ENCODE assay signal across 8 mouse cellular contexts in genomic region chr14:93009147-93010064, GRCm38 (mm10).
DNase-seq lines count a peak whose midpoint lies in the region; ATAC-seq and TF ChIP-seq lines count a peak whose summit lies in the region.

No protein-coding gene starts in this region.

- no peak overlapping the region for H3K9ac ChIP-seq in limb, embryonic 14.5 days (ENCODE audit: low read depth, low read length, severe bottlenecking)
- H3K9ac ChIP-seq in forebrain, embryonic 16.5 days (replicated peaks; ENCODE audit: low read depth, low read length) = no peak overlapping the region

- peak; percentile 22 for DNase-seq in limb, embryonic 14.5 days (ENCODE audit: low spot score)
- DNase-seq in limb, embryonic 10.5 days (ENCODE audit: low spot score) = no peak
- peak; percentile 50 to 62 for DNase-seq in left cerebral cortex, postnatal 14 days (ENCODE audit: low spot score in 2 of 2)
- peak; percentile 2 to 10 for DNase-seq in right cerebral cortex, postnatal 36 days (ENCODE audit: low spot score in 2 of 2)
- DNase-seq in thymus, postnatal 0 days (ENCODE audit: low spot score) = no peak
- DNase-seq in thymus, adult 2 months = no peak
- DNase-seq in thymus, postnatal 14 days = no peak

- H3K4me2 ChIP-seq in limb, embryonic 14.5 days (replicated peaks; ENCODE audit: low read depth, low read length, severe bottlenecking) = no peak overlapping the region
- no peak overlapping the region for H3K4me2 ChIP-seq in forebrain, embryonic 16.5 days (ENCODE audit: low read length)

- TF ChIP-seq POLR2A in limb, embryonic 14.5 days (IDR thresholded peaks at IDR 0.05; ENCODE audit: borderline replicate concordance, extremely low read depth, insufficient read depth, insufficient read length) = no peak
- no peak for TF ChIP-seq POLR2A in thymus, adult 2 months (IDR thresholded peaks at IDR 0.05; ENCODE audit: control insufficient read depth, extremely low read depth, insufficient read depth, low read length, poor library complexity)

- no peaks in the 10 kb centered on the region for H3K36me3 ChIP-seq in limb, embryonic 14.5 days (ENCODE audit: control insufficient read depth, insufficient read depth, low read length)
- H3K36me3 ChIP-seq in limb, embryonic 10.5 days = no peaks in the 10 kb centered on the region
- H3K36me3 ChIP-seq in forebrain, embryonic 16.5 days (ENCODE audit: control insufficient read depth, insufficient read depth) = no peaks in the 10 kb centered on the region
- H3K36me3 ChIP-seq in thymus, adult 2 months (ENCODE audit: control insufficient read depth, insufficient read depth, low read length) = no peaks in the 10 kb centered on the region

- 63% methylated on average over 5 of the region's 5 CpGs for WGBS in limb, embryonic 14.5 days
- 89% methylated on average over 5 of the region's 5 CpGs for WGBS in limb, embryonic 10.5 days
- 6% methylated on average over 5 of the region's 5 CpGs for WGBS in forebrain, embryonic 16.5 days
- WGBS in thymus, adult 2 months = 84% methylated on average over 5 of the region's 5 CpGs

- TF ChIP-seq CTCF in thymus, adult 2 months (IDR thresholded peaks at IDR 0.05; ENCODE audit: borderline replicate concordance, control insufficient read depth, extremely low read depth, insufficient read depth, low read length, poor library complexity) = no peak

- no peaks in the 10 kb centered on the region for H3K4me1 ChIP-seq in limb, embryonic 14.5 days (ENCODE audit: control insufficient read depth, insufficient read depth, low read length)
- H3K4me1 ChIP-seq in limb, embryonic 10.5 days = no peaks in the 10 kb centered on the region
- 0 out of 2 replicates have a peak, but pooled peaks cover 6% of the 10 kb centered on the region for H3K4me1 ChIP-seq in forebrain, embryonic 16.5 days (replicated peaks; ENCODE audit: control insufficient read depth, insufficient read depth, low read length)
- H3K4me1 ChIP-seq in thymus, adult 2 months (replicated peaks; ENCODE audit: control insufficient read depth, insufficient read depth, low read length) = no peaks in the 10 kb centered on the region

- no peak overlapping the region for H3K27ac ChIP-seq in limb, embryonic 14.5 days (replicated peaks; ENCODE audit: low read depth, low read length)
- no peak overlapping the region for H3K27ac ChIP-seq in limb, embryonic 10.5 days
- H3K27ac ChIP-seq in forebrain, embryonic 16.5 days (ENCODE audit: low read length) = no peak overlapping the region
- no peak overlapping the region for H3K27ac ChIP-seq in thymus, adult 2 months (ENCODE audit: control insufficient read depth, insufficient read depth, low read length)

- H3K27me3 ChIP-seq in limb, embryonic 14.5 days (ENCODE audit: control insufficient read depth, insufficient read depth, low read length) = no peaks in the 10 kb centered on the region
- no peaks in the 10 kb centered on the region for H3K27me3 ChIP-seq in limb, embryonic 10.5 days (ENCODE audit: low read depth, poor library complexity, severe bottlenecking)
- H3K27me3 ChIP-seq in forebrain, embryonic 16.5 days (replicated peaks; ENCODE audit: control insufficient read depth, insufficient read depth, low read length) = no peaks in the 10 kb centered on the region
- no peaks in the 10 kb centered on the region for H3K27me3 ChIP-seq in thymus, adult 2 months (ENCODE audit: control insufficient read depth, insufficient read depth, low read length)

- H3K9me3 ChIP-seq in limb, embryonic 14.5 days (ENCODE audit: control insufficient read depth, low read length) = no peaks in the 10 kb centered on the region
- H3K9me3 ChIP-seq in limb, embryonic 10.5 days (replicated peaks) = no peaks in the 10 kb centered on the region
- no peaks in the 10 kb centered on the region for H3K9me3 ChIP-seq in forebrain, embryonic 16.5 days (ENCODE audit: control insufficient read depth, low read length)

- intact Hi-C loops in left cerebral cortex, postnatal 14 days (cut with DNase I) = no loop called here

- H3K4me3 ChIP-seq in limb, embryonic 14.5 days (replicated peaks; ENCODE audit: low read length) = no peak overlapping the region
- H3K4me3 ChIP-seq in limb, embryonic 10.5 days = no peak overlapping the region
- no peak overlapping the region for H3K4me3 ChIP-seq in forebrain, embryonic 16.5 days (replicated peaks; ENCODE audit: low read length)
- H3K4me3 ChIP-seq in thymus, adult 2 months (ENCODE audit: control insufficient read depth, insufficient read depth, low read length) = no peak overlapping the region

- ATAC-seq in limb, embryonic 14.5 days (ENCODE audit: low FRiP score, low read depth) = no peak
- ATAC-seq in forebrain, embryonic 16.5 days = peak; percentile 95

Comparison
In these comparisons a context has a peak if more than half of its experiments do, and no peak if none do; other contexts are left out.
1. DNase-seq: peak in limb, embryonic 14.5 days (single experiment), left cerebral cortex, postnatal 14 days (2 of 2) and right cerebral cortex, postnatal 36 days (2 of 2); none in limb, embryonic 10.5 days (single experiment), thymus, postnatal 0 days (single experiment), thymus, adult 2 months (single experiment) and thymus, postnatal 14 days (single experiment).